Mouse (Mus musculus): Measurements from ENCODE around the gene Mettl11b.
"Not testable (repeated sequence)": the region's sequence is repeated elsewhere in the genome, so short reads cannot be mapped to it uniquely, and the experiment has no call there.

Gene Mettl11b

DNA sequence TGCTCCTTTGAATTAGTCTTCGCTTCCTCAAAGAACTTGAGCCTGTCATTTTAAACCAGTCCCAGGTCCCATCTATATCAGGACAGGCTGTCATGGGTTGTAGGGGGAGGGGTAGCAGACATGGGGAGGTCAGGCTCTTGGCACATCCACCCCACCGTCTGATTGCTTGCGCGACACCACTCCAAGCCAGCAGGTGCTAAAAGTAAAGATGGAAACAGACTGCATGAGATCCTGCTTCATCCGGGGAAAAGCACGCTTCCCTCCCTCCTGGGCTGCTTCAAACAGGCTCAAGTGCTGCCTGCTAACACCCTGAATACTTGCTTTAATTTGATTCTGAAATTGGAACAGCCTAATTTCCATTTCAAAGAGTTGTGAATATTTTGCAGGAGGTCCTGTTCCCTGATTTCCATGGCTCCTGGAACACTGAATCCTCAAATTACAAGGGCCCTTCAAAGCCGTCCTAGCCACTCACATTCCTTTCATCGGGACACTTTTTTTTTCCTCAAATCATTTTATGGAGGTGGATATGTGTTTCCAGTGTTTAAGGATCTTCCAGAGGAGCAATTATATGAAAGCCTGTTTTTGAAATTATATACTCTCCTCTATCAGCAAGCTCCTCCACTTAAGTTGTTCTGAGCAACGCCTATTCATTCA is at the start of gene Mettl11b:
Mettl11b (minus strand) TSS at position 127 of the 654 bp plus-strand sequence.
- no peak for DNase-seq (ENCODE audit: low read depth, low spot score)

DNA sequence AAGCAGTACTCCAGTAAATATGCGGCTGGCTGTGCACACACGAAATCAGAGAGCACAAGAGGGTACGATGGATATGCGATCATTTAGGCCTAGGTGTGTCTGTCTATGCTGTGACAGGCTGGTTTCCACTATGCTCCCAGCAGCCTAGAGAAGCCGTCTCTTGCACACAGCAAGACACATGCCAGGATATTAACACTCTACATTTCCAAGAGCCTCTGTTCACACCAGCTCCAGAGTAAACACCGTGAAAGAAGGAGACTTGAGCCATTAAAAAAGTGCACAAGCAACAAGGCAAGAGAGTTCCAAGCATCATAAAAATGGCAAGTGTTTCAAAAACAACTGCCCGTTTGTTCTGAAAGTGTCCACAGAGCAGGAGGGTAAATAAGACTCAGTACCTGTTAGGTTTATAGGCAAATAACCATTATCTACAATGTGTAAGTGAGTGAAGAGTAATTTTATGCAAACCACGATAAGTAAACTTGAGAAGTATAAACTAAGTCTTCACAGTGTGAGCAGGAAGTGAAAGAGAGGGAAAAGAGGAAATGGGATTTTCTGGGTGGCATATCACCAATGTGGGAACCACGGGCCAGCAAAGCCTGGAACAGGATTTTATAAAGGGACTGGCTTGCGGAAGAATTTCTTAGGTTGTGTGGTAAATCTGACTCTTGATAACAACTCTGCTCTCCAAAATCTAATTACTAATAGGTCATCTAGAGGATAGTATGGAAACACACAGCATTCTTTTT is 32.6 kb upstream of the Mettl11b start:
- DNase-seq (ENCODE audit: low read depth, low spot score), result no peak

DNA sequence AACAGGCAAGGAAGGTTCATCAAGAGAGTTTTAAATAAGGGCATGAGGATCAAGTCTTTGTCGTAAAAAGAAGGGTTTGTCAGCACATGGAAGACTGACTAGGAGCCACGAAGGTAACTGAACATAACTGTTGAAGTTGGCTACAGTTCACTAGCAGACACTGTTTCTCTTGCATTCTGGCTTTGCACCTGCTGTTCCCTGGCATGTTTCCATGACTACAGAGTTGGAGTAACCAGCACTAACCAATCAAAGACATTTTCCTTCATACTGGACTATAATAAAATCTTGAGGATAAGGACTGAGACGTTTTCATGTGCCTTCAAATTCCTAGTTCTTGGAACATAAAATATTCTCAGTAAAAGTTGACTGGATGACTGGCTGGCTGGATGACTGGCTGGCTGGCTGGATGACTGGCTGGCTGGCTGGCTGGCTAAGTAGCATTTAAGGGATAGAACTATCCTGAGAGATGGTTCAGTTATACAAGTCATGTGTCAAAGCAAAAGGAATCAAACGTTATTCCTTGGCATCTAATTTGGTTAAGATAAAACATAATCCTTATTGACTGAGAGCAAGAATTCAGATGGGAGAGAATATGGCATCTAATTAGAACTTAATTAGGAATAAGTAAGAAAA is 26.4 kb upstream of the Mettl11b start:
- no peak for DNase-seq (ENCODE audit: low read depth, low spot score)

DNA sequence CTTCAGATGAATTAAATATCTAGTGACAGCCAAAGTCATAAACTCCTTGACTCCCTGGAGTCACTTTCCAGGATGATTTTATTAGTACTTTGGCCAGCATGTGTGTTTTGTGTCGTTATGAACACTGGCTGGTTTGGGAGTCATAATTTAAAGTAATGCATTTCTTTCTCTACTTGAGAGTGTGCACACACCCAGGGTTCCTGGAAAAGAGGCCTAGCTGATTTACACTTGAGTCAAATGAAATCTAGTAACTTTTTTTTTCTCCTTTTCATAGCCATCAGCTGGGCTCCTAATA is 12.2 kb upstream of the Mettl11b start:
- no peak for DNase-seq (ENCODE audit: low read depth, low spot score)

DNA sequence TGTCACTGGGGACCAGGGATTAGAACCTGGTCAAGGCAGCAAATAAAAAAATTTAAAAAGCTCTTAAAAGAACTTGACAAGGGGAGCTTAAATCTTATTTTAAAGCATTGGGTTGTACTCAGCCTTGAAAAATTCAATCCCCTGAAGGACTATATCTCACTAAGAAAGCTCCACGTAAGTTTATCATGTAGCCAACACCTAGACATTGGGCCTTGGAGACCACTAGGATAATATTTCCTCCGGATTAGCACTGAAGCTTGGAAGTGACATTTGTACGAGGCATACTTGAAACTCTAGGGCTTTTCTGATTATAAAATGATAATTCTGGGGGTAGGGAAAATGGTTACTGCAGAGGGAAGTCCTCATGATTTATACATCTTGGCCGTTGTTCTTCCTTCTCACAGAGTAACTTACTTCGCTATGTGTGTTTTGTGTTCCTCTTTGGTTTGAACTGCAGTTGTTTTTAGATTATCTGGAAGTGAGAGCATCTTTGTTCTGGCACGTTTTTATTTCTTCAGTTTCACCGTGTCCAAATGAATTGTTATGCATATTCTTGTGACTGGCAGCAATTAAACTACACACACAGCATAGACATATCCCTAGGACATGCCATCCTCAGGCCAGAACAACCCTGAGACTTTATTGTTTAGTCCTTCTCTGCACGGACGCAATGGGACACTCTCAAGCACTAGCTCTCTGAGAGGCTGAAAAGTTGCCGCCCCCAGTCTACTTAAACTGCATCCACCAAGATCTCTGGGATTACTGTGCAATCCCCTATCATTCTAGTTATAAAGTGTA is 11.6 kb upstream of the Mettl11b start:
- no peak for DNase-seq (ENCODE audit: low read depth, low spot score)

DNA sequence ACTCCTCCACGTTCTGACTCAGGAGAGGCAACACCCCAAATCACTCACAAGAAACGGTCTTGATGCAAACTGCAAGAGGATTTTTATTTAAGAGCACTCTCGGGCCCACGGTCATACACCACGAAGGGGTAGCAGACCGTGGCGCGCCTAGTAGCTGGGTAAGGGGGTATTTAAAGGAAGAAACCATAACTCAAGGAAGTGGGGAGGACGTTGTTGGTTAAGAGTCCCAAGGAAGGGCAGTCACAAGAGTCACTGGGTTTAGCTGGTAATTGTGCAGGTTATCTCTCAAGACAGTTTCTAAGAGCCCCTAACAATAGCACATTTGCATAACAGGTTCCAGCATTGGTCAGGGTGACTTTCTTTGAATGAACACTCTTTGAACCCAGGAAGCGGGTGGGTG is 6.1 kb upstream of the Mettl11b start:
- DNase-seq (ENCODE audit: low read depth, low spot score), result not testable (repeated sequence)

DNA sequence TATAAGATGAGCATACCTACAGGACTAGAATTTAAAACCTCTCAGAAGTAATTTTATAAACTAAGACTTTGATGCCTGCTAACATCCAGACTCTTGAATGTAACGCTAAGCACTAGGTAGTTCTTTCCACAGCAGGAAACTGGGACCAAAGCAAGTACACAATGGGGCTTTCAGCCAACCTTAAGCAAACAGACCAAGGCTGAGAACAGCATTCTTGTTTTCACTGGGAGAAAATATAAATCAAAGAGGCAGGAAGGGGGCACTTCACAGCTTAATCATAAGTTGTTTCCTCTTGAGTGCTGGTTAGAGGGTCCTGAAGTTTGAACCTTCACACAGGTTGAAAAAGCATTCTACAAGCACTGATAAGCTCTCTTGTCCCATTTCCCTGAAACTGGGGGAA is 1.1 kb downstream of the Mettl11b start:
- DNase-seq (ENCODE audit: low read depth, low spot score), result no peak

DNA sequence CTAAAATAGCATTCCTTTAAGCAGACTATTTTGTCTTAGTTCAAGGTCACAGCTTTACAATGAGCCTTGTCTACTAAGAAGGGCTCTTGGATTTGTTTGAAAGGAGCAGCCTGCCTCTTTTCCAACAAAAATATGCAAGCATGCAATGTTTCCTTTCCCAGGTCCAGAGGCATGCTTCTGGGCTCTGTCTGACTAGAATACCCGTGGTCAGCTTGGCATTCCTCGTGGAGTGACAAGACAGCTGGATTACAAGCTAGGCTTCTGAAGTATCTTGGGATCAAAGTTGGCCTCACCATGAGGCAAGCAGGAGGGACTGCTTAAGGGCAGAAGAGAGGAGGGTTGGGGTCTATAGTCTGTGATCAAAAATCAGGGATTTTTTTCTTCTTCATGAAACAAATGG is 16.4 kb downstream of the Mettl11b start:
- no peak for DNase-seq (ENCODE audit: low read depth, low spot score)

DNA sequence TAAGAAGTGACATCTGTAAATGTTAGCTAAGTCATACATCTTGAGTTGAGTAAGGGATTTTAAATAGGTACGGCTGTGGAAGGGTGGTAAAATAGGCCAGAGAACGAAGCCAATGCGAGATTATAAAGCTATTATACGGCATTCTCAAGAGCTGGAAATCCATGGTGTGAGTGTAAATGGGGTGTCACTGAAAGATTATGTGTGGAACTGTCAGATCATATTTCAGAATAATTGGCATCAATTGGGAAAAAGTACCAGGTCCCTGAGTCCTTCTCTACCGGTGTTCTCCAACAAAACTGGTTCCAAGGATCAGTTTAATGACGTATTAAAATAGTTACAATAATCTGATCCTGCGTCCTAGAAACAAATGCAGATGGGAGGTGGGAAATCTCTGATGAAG is 24.5 kb downstream of the Mettl11b start:
- no peak for DNase-seq (ENCODE audit: low read depth, low spot score)

DNA sequence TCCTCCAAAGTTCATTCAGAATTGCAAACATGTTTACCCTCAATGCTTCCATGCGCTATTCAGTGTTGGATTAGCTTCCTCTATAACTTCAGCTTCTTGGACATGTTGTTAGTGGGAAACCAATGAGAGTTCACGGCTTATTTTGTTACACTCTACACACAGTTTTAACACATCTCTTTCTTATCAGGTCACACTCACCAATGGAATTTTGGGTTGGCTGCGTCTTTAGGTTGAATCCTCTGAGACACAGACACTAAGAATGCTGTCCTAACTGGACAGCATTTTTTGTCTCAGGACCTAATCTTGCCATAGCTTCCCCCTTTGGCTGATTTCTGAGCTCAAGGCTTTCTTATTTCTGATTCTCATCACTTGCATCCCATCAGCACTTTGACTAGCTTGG is 25.3 kb downstream of the Mettl11b start:
- DNase-seq (ENCODE audit: low read depth, low spot score), result no peak

DNA sequence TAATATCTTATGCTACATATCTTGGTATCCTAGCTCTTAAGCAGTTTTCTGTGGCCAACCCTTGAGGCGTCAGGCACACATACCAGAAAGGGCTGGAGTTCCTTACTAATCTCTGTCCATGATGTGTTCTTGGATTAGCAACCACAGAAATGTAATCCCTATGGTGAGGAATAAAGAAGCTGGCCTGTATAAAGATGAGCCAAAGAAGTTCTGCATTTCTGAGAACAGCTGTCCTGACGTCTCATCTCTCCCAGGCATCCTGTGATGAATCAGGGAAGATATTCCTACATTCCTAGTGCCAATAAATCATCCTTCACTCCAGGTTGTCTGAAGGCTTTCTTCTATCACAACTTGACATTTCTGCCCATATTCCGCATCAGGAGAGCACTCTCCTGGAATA is 33.2 kb downstream of the Mettl11b start:
- no peak for DNase-seq (ENCODE audit: low read depth, low spot score)

DNA sequence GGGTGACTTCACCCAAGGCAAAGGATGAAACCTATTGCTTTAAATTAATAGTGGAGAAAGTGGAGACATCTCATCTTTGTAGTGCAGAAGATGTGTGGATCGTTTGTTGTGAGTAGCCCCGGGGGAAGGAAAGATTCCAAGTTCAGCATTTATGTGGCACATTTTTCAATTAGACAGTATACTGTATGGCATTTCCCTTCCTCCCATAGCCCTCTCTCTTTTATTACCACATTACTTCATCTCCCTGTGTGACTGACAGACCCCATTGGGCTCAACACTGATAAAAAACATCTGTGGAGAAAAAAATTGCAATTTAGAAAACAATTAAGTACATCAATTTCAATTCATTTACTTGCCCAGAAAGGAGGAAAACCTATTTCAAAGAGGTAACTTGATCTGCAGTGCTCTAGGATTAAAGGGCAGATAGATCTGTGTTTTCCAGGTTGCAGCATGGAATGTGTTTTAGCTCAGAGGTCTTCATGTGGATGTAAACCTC is 42.0 kb downstream of the Mettl11b start:
- DNase-seq (ENCODE audit: low read depth, low spot score), result no peak

DNA sequence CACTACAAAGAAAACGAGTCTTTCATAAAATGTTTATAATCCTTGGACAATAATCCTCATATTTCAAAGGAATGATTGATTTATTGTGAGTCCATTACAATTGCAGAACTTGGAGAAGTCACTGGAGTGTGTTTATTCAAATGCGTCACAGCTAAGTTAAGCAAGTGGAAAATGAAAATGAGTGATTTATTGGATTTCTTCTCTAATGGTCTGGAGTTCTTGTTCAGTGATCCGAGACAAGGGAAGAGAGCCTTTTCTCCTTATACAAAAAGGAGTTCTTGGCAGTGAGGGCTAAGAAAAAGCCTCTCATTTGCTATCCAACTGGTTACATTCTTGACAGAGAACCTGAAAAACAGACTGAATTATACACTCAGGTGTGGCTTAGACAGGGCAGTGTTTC is 42.9 kb downstream of the Mettl11b start:
- no peak for DNase-seq (ENCODE audit: low read depth, low spot score)

DNA sequence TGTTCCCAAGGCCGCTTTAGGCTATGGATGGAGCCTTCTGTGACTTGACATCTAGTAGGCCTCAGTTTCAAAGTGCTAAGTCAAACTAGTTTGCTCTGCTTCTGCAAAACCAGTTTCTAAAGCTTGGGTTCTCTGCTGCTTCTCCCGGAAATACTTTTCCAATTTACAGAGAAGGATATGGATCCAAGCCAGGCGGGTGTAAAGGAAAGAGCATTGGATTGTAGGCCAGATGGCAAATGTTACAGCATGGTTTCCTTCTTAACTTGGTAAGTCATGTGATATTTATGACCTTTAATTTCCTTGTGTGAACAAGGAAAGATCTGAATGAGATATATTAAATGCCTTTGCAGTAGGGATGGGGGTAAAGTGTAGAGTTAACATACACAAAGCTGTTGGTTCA is 52.2 kb downstream of the Mettl11b start:
- DNase-seq (ENCODE audit: low read depth, low spot score), result no peak

DNA sequence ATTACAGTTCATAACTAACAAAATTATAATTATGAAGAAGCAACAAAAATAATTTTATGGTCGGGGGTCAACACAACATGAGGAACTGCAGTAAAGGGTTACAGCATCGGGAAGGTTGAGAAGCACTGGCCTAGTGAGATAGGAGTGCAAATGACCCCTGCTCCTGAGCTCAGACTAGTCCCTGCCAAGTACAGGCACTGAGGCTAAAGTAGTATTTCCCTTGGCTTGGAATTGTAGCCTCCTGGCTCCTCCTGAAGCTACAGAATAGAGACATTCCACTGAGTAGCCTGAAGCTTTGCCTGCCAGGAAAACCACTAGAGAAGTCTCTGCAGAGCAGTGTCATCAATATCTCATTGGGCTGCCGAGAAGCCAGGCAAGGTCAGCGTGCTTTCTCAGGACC is 53.7 kb downstream of the Mettl11b start:
- no peak for DNase-seq (ENCODE audit: low read depth, low spot score)

DNA sequence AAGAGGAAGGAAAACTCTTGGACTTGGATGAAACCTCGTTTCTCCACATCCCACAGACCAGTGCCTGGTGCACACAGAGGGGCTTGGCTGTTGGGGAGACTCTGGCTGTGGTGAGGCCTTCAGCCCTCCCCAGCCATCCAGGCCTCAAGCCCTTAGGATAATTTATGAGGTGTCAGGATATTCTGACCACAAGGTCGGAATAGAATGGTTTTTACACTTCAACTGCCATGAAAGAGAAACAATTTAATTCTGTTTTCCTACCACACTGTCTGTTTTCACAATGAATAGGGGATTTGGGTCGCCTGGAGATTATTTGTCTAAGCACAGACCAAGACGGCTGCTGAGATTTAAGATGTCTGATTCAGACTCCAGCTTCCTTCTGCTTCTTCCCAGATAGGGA is 54.3 kb downstream of the Mettl11b start:
- no peak for DNase-seq (ENCODE audit: low read depth, low spot score)

DNA sequence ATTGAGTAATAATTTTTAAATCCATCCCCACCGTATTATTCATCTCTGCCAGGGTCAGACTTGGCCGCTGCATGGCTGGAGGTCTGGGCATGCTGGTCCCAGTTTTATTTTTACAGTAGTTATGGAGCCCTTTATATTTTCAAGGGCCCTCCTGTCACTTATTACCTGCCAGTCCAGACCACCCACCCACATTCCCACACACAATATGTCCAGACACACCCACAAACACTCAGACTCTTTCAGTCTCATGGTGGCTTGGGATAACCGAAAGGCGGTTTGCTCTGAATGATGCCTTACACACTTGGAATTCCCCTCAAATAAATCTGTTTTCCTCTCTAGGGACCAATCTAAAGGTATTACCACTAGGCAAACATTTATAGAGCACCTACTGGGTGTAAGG is 55.1 kb downstream of the Mettl11b start:
- no peak for DNase-seq (ENCODE audit: low read depth, low spot score)

DNA sequence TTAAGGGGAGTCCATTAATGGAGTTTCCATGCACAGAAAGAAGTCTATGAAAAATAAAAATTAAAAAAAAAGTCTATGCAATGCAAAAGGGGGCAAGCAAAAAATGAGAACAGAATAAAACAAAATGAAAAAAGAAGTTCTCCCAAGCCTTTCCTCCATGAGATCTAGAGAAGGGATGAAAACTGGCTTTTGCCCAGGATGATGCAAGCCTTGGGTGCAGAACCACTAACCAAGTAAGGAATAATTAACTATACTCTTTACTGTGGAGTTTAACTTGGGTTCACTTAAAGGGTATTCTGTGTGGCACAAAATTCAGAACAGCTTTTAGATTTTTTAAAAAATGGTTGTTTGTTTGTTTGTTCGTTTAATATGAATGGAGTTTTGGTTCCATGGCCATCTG is 62.6 kb downstream of the Mettl11b start:
- DNase-seq (ENCODE audit: low read depth, low spot score), result no peak

DNA sequence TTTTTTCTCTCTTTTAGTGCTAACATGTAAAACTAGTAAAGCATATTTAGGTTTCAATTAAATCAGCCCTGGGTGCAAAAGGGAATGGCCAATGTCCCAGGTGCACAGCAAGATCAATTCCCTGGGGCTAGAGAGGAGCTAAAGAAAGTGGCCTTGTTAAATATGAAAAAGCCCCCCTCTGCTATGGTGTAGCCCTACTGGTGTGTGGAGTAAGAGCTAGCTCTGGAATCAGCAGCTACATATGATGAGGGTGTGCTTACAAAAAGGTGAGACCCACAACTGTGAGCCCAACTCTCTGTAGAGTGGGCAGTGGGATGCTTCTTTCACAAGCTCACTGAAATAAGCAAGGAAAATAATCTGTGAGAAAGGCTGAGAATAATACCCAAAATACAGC is 66.5 kb downstream of the Mettl11b start:
- no peak for DNase-seq (ENCODE audit: low read depth, low spot score)

DNA sequence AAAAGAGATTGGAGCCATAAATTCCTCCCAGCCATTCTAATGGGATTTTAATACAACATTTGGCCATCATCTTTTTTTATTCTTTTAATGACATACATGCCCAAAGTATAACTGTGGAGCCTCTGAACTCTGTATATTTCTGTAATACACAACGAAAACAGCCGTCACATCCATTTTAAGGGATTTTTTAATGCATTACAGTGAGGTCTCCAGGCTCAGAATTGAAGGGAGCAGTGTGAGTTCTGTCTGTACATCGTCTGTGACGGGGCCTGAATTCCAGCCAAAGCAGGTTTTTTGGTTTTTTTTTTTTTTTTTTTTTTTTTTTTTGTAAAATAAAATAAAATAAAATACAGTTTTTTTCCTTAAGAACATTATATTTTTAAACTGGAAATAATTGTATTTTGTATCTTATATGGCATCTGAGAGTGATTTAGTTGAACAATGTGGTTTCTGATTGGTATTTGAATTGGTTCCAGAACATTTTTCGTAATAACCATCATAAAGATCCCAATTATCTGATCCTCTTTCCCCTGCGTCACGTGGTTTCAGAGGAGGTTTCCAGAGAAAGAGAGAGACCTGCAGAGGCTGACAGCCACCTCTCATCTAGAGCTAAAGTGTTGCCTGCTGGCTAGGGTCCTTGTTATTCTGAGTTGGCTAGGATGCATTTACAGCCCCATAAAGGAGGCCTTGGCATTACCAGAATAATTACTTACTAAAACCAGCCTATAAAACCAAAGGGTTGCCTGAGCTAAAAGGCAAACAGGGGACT is 67.1 kb downstream of the Mettl11b start:
- DNase-seq (ENCODE audit: low read depth, low spot score), result no peak

DNA sequence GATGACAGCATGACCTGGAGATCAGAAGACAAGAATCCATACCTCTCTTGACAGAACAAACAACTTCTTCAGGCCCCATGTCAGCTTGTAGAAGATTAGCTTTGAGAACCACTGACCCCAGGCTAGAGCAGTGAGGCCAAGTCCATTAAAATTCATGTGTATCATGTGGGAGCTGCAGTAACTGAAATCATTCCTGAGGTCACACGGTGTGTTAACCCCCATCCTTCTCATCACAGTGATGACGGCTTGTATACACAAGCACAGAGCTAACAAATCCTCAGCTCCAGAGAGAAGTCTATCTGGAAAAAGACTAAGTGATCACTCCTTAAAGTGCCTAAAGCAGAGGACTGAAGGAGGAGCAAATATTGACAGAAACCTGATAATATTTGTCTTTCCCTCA is 68.0 kb downstream of the Mettl11b start:
- no peak for DNase-seq (ENCODE audit: low read depth, low spot score)

DNA sequence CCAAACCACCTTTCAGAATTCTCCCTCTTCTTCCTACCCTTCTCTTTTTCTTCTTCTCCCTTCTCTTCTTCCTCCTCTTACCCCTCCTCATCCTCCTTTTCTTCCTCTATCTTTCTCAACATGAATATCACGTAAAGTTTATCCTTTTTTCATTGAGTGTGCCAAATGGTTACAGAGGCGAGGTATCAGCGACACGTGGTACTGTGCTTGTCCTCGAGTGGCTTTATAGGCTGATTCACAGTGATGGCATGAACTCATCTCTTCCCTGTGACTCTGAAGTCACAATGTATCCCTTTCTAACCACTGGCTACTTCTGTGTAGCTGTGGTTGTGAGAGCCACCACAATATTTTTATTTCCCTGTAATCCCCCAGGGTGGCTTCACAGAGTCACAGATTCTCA is 68.6 kb downstream of the Mettl11b start:
- no peak for DNase-seq (ENCODE audit: low read depth, low spot score)
